Mouse (Mus musculus): ENCODE results near the gene Tmem164.

DNA sequence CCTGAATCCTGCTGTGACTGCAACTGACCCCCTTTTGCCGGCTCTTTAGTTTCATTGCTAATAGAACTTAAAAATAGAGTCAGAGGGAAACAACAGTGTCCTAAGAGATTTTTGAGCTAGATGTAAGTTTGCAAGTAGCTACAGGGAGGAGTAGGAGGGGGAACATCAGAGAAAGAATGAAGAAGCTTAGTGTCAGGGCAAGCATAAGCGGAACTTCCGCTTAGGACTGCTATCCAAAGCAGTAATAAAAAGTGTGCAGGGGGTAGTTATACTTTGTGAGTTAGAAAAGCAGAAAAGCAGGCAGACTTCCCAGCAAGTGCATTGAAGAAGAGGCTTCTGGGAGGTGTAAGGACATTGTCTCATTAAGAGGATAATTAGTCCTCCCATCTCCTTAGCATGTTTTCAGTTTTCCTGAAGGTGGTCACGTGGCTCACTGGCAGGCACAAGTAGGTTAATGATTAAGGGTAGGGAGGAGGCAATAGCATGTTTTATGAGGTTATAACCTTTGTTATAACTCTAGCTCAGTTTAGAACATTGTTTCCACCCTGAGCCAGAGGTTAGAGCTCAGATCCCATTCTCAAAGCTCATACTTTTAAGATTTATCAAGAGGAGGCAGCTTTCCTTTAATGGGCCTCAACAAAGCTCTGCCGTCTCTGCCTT is 16.5 kb downstream of the Tmem164 start:
- TF ChIP-seq POLR2A (IDR thresholded peaks at IDR 0.05; ENCODE audit: low read depth, low read length) (no peak), CTCF (IDR thresholded peaks at IDR 0.05; ENCODE audit: extremely low read depth, insufficient read length, insufficient replicate concordance, low read depth, low read length) (no peak)
